Mouse (Mus musculus) neural tube, embryonic 11.5 days (tissue): ENCODE results near the gene Pygb. TPM values are rescaled to one million over a fixed set of nuclear protein-coding genes. Genes with fewer than 3 reads are reported as not detected.

Experiments
- ATAC-seq: fragments of 200-750 bp; cut with Nextera tagmentation; 2 replicates; pipeline ENCODE4 v1.8.0; 2017; ENCODE audit warnings: moderate number of reproducible peaks, mild to moderate bottlenecking, moderate TSS enrichment, moderate library complexity; ENCODE audit not compliant: insufficient read depth, low FRiP score, low TSS enrichment
- DNase-seq: peaks from one replicate; pipeline ENCODE4 v3.0.0-alpha.2; 2015; ENCODE audit warnings: low spot score
- H3K27ac ChIP-seq: fragments of 300-500 bp; sonication (generic); 2 replicates; pipeline ENCODE4 v1.5.1; 2014; ENCODE audit warnings: low read depth, mild to moderate bottlenecking, low read length
- H3K27me3 ChIP-seq: fragments of 300-500 bp; sonication (generic); 2 replicates; pipeline ENCODE4 v1.6.1; 2014; ENCODE audit warnings: mild to moderate bottlenecking, low read length, mixed read lengths; ENCODE audit not compliant: control insufficient read depth, insufficient read depth
- H3K36me3 ChIP-seq: fragments of 300-500 bp; sonication (generic); 2 replicates; pipeline ENCODE4 v1.6.1; 2014; ENCODE audit warnings: mild to moderate bottlenecking, low read length, moderate library complexity, mixed read lengths; ENCODE audit not compliant: control insufficient read depth, insufficient read depth
- H3K4me1 ChIP-seq: fragments of 300-500 bp; sonication (generic); 2 replicates; pipeline ENCODE4 v1.6.1; 2014; ENCODE audit warnings: low read length, mixed read lengths; ENCODE audit not compliant: control insufficient read depth, insufficient read depth
- H3K4me2 ChIP-seq: fragments of 300-500 bp; sonication (generic); 2 replicates; pipeline ENCODE4 v1.6.1; 2014; ENCODE audit warnings: low read depth, mild to moderate bottlenecking, moderate library complexity
- H3K4me3 ChIP-seq: fragments of 300-500 bp; sonication (generic); 2 replicates; pipeline ENCODE4 v1.5.1; 2014; ENCODE audit warnings: low read depth, low read length
- H3K9ac ChIP-seq: fragments of 300-500 bp; sonication (generic); 2 replicates; pipeline ENCODE4 v1.6.1; 2014; ENCODE audit warnings: mild to moderate bottlenecking, low read length
- H3K9me3 ChIP-seq: fragments of 300-500 bp; sonication (generic); 2 replicates; pipeline ENCODE4 v1.6.1; 2016; ENCODE audit warnings: low read length; ENCODE audit not compliant: control insufficient read depth
- WGBS: fragments of 180-500 bp; shearing (Covaris S2); extraction: QIAGEN DNeasy Blood & Tissue Kit; methylation state at CpG from one replicate; pipeline ENCODE4 v1.1.7; 2014; 5-methylcytosine and 5-hydroxymethylcytosine counted together
- polyA plus RNA-seq: library from polyadenylated mRNA; unstranded; fragments of >200 nt; fragmentation: Nextera tagmentation; extraction: Ambion mirVana; gene quantifications from 2 replicates; pipeline ENCODE4 v1.2.1, GENCODE M21; 2014

Pygb gene
- 50.2 and 52.8 TPM in 2 replicates for polyA plus RNA-seq

GRCm38 (mm10) chr2:150786251-150787180 lies at the start of gene Pygb:
TSS of gene Pygb (plus strand) at chr2:150786735.
- 3% methylated on average over 57 of the region's 58 CpGs for WGBS
- Histone ChIP-seq H3K27ac (no peak within 1 kb of the TSS), H3K27me3 (no peaks in the 10 kb centered on the region), H3K36me3 (no peaks in the 10 kb centered on the region), H3K4me2 (peak within 1 kb of the TSS; percentile 92), H3K9ac (peak within 1 kb of the TSS; percentile 62), H3K4me1 (peaks cover 8% of the 10 kb centered on the region), H3K4me3 (peak within 1 kb of the TSS; percentile 84), H3K9me3 (no peaks in the 10 kb centered on the region)
- peak; percentile 93 for DNase-seq
- ATAC-seq = peak; percentile 97

GRCm38 (mm10) chr2:150737881-150738280 lies 48.7 kb upstream of the Pygb start:
- H3K4me1 ChIP-seq = 0 out of 2 replicates have a peak, but pooled peaks cover 3% of the 10 kb centered on the region

GRCm38 (mm10) chr2:150740145-150740841 lies 46.2 kb upstream of the Pygb start:
- WGBS = 41% methylated on average over 10 of the region's 10 CpGs
- no peak for DNase-seq
- Histone ChIP-seq H3K9me3 (no peaks in the 10 kb centered on the region), H3K27ac (no peak overlapping the region), H3K4me1 (0 out of 2 replicates have a peak, but pooled peaks cover 3% of the 10 kb centered on the region), H3K9ac (no peak overlapping the region), H3K4me2 (no peak overlapping the region), H3K36me3 (no peaks in the 10 kb centered on the region), H3K4me3 (no peak overlapping the region), H3K27me3 (0 out of 2 replicates have a peak, but pooled peaks cover 4% of the 10 kb centered on the region)
- no peak for ATAC-seq

More at GRCm38 (mm10) chr2:150737881-150738280, 48.7 kb upstream of the Pygb start:
- no peak for ATAC-seq
- WGBS = 74% methylated on average over 9 of the region's 9 CpGs
- Histone ChIP-seq H3K9me3 (no peaks in the 10 kb centered on the region), H3K27me3 (0 out of 2 replicates have a peak, but pooled peaks cover 4% of the 10 kb centered on the region), H3K4me2 (no peak overlapping the region), H3K36me3 (no peaks in the 10 kb centered on the region), H3K4me3 (no peak overlapping the region), H3K9ac (no peak overlapping the region), H3K27ac (no peak overlapping the region)
- no peak for DNase-seq

GRCm38 (mm10) chr2:150741405-150741804 lies 45.1 kb upstream of the Pygb start:
- Histone ChIP-seq H3K9ac (no peak overlapping the region), H3K36me3 (no peaks in the 10 kb centered on the region), H3K4me1 (no peaks in the 10 kb centered on the region), H3K27me3 (0 out of 2 replicates have a peak, but pooled peaks cover 4% of the 10 kb centered on the region), H3K4me2 (no peak overlapping the region), H3K9me3 (no peaks in the 10 kb centered on the region), H3K27ac (no peak overlapping the region), H3K4me3 (no peak overlapping the region)
- no peak for ATAC-seq
- 65% methylated on average over 4 of the region's 4 CpGs for WGBS
- peak; percentile 15 for DNase-seq

- H3K9ac ChIP-seq = no peak overlapping the region
- H3K27ac ChIP-seq = no peak overlapping the region
- H3K9me3 ChIP-seq = no peaks in the 10 kb centered on the region
- no peaks in the 10 kb centered on the region for H3K36me3 ChIP-seq
- H3K4me2 ChIP-seq = no peak overlapping the region
- H3K4me1 ChIP-seq = 0 out of 2 replicates have a peak, but pooled peaks cover 3% of the 10 kb centered on the region
- DNase-seq (no peak), ATAC-seq (no peak)
- WGBS = 82% methylated on average over 7 of the region's 7 CpGs
- no peak overlapping the region for H3K4me3 ChIP-seq
- 0 out of 2 replicates have a peak, but pooled peaks cover 3% of the 10 kb centered on the region for H3K27me3 ChIP-seq
Measured at GRCm38 (mm10) chr2:150745016-150745415, 41.5 kb upstream of the Pygb start.

- no peak within 1 kb of the TSS for H3K27ac ChIP-seq
- WGBS = under 1% methylated on average over 30 of the region's 30 CpGs
- no peaks in the 10 kb centered on the region for H3K36me3 ChIP-seq
- peak within 1 kb of the TSS; percentile 38 for H3K9ac ChIP-seq
- DNase-seq (peak; percentile 96), ATAC-seq (peak; percentile 97)
- H3K4me1 ChIP-seq = 0 out of 2 replicates have a peak, but pooled peaks cover 3% of the 10 kb centered on the region
- 0 out of 2 replicates have a peak, but pooled peaks cover 3% of the 10 kb centered on the region for H3K27me3 ChIP-seq
- H3K9me3 ChIP-seq = no peaks in the 10 kb centered on the region
- peak within 1 kb of the TSS; percentile 49 for H3K4me3 ChIP-seq
- H3K4me2 ChIP-seq = peak within 1 kb of the TSS; percentile 66
Measured at GRCm38 (mm10) chr2:150748854-150749253, 37.7 kb upstream of the Pygb start, which contains the start of gene Entpd6. TSS of gene Entpd6 (plus strand) at chr2:150749042.

GRCm38 (mm10) chr2:150749283-150749682 lies 37.3 kb upstream of the Pygb start:
- DNase-seq (no peak), ATAC-seq (peak; percentile 78)
- H3K4me2 ChIP-seq = peak overlapping the region; percentile 66
- under 1% methylated on average over 24 of the region's 24 CpGs for WGBS
- H3K4me3 ChIP-seq = peak overlapping the region; percentile 49
- 0 out of 2 replicates have a peak, but pooled peaks cover 3% of the 10 kb centered on the region for H3K27me3 ChIP-seq
- H3K9me3 ChIP-seq = no peaks in the 10 kb centered on the region
- H3K36me3 ChIP-seq = no peaks in the 10 kb centered on the region
- H3K27ac ChIP-seq = no peak overlapping the region
- H3K4me1 ChIP-seq = 0 out of 2 replicates have a peak, but pooled peaks cover 3% of the 10 kb centered on the region
- H3K9ac ChIP-seq = peak overlapping the region; percentile 38
